Mouse (Mus musculus): Measurements from ENCODE around the gene Atp1b3. TPM values are rescaled to one million over a fixed set of nuclear protein-coding genes. Genes with fewer than 3 reads are reported as not detected.

Gene Atp1b3
- total RNA-seq, 4 experiments from 2014 or later, result 49.7 to 54.4 (median 53.0) TPM

Other genes with a start within 250 kb of the Atp1b3 start
- gene Gk5, start 245.1 kb downstream of the Atp1b3 start, total RNA-seq (2022), result 1 to 10 TPM; 2.2 to 3.8 (median 2.7) TPM
- 100 to 1,000 TPM in 1 of 4 experiments, 10 to 100 TPM in 3; 83.4 to 109 (median 90.4) TPM for gene Tfdp2, start 168.2 kb downstream of the Atp1b3 start, total RNA-seq (2022)
- gene Rnf7, start 114.2 kb upstream of the Atp1b3 start, total RNA-seq (2022), result 10 to 100 TPM; 76.4 to 83.2 (median 81.2) TPM
- not detected for gene Gm28729, start 160.8 kb upstream of the Atp1b3 start, total RNA-seq (2022)

Data from heart, adult 8-10 months (tissue).